Mouse (Mus musculus) MEL (cell line): ENCODE data around the gene Fcgr3.

Source experiments
- POLR2A ChIP-seq, 2 experiments: IDR thresholded peaks; 2 replicates each; pipeline ENCODE4 v1.6.1; 2011 to 2012; ENCODE audit warnings: low read length in 2 of 2, mild to moderate bottlenecking in 2 of 2, control low read depth in 1 of 2, improper control_type of control experiment in 1 of 2, low read depth in 1 of 2, moderate library complexity in 1 of 2; ENCODE audit not compliant: control insufficient read depth in 1 of 2, insufficient read depth in 1 of 2, poor library complexity in 1 of 2
- USF1 ChIP-seq: IDR thresholded peaks from 2 replicates; pipeline ENCODE4 v1.6.1; 2014; ENCODE audit warnings: low read depth, mild to moderate bottlenecking, inconsistent platforms, low read length, improper control_type of control experiment, moderate library complexity

- TF ChIP-seq POLR2A (IDR thresholded peaks at IDR 0.05; ENCODE audit: control insufficient read depth in 1 of 2, insufficient read depth in 1 of 2, low read depth in 1 of 2, low read length in 2 of 2, poor library complexity in 1 of 2) (no peak), USF1 (no peak)
Observed at GRCm38 (mm10) chr1:171011733-171012132, 53.0 kb downstream of the Fcgr3 start.
